Mouse (Mus musculus) left cerebral cortex, adult 9 months (tissue): Measurements from ENCODE around the gene Nars2.
A peak's percentile ranks its signal among the peaks of the same experiment; 100 is the strongest.

Experiments
- DNase-seq, 2 experiments: peaks; one replicate each; pipeline ENCODE4 v3.0.0; 2022; ENCODE audit warnings: low spot score in 2 of 2

Gene Nars2

GRCm38 (mm10) chr7:96971027-96971996 lies 20.0 kb downstream of the Nars2 start:
- DNase-seq, result no peak

GRCm38 (mm10) chr7:96972138-96972904 lies 21.0 kb downstream of the Nars2 start:
- no peak for DNase-seq

- DNase-seq, result no peak
These were observed 24.6 kb downstream of the Nars2 start for GRCm38 (mm10) chr7:96975914-96976313.

DNA sequence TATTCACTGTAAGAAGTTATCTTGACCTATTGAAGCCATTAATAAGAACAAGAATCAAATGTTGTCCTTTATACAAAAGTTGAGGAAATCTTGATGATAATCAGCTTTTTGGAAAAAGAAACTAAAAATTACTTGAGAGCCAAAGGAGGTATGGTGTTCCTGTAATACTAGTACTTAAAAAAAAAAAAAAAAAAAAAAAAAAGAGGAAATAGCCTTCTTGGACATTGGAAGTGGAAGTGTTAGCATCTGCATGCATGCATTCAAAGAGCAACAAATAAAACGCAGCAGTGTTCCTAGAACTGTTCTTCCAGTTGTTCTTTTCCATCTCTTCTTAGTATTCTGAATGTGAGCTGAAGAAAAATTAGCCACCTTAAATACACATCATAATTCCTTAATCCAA lies 25.9 kb downstream of the Nars2 start:
- no peak for DNase-seq

GRCm38 (mm10) chr7:96981366-96981765 lies 30.1 kb downstream of the Nars2 start:
- DNase-seq, result no peak

DNA sequence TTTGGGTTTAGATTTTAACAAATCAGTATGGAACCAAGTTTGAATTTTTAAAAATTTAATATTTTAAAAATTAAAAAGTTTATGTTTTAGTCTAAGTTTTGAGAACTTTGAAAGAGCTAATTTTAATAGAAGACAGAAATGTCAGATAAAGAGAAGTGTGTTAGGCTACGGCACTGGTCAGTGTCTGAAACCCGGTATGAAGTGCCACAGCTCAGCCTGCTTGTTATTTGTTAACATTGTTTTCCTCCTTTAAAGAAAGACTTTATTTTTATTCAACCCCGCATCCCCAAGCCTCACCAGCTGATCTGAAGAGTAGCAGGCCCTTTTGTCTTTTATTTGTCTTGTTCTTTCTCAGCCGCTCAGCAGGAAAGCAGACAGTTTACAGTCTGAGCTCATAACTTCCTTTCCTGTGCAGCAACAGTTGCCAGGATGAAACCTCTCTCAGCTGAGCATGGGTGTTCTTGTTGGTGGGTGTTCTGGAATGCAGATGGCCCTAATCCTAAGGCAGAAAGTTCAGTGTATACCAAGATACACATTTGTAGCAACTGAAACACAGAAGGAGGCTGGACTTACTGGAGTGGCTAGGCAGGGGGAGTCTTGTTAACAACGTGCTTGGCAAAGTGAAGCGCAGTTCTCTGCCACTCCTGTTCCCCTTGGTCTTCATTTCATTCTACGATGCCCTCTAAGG lies 32.5 kb downstream of the Nars2 start:
- DNase-seq, result peak in 1 of 2 experiments; percentile 37

GRCm38 (mm10) chr7:96985798-96986197 lies 34.5 kb downstream of the Nars2 start:
- DNase-seq, result peak in 1 of 2 experiments; percentile 47

GRCm38 (mm10) chr7:96986795-96987445 lies 35.6 kb downstream of the Nars2 start:
- no peak for DNase-seq

DNA sequence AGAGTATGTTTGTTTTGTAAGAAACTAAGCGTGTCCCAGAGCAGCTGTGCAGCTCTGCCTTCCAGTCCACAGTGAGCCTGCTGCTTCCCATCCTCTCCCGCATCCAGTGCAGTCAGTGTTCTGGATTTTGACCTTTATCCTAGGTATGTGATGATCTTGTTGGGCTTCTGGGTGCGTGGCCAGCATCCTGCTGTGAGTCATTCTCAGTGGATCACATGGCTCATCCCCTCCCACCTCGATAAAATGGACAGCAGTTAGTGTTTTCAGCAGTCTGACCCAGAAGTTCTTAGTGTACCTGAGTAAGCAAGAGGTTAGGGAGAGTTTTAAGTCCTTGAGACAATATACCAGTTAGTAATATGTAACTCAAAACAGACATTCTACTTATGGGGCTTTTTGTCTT lies 36.4 kb downstream of the Nars2 start:
- DNase-seq, result peak in 1 of 2 experiments; percentile 9

DNA sequence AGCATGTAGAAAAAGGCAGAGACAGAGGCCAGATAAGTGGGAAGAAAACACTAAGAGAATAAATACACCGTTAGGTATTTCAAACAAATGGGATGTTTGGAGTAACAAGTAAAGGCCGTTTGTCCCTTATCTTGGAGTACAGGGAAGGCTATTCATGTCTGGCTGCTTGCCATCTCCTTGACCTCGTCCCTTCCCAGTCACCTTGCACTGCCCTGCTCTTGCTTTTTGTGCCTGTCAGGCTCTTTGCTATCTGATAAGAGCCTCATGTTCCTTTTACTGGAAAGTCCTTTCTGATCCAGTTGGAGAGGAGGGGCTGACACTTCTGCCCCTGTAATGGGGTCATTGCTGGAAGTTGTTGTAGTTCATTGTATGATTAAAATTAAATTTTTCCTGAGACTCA lies 61.7 kb downstream of the Nars2 start:
- no peak for DNase-seq

DNA sequence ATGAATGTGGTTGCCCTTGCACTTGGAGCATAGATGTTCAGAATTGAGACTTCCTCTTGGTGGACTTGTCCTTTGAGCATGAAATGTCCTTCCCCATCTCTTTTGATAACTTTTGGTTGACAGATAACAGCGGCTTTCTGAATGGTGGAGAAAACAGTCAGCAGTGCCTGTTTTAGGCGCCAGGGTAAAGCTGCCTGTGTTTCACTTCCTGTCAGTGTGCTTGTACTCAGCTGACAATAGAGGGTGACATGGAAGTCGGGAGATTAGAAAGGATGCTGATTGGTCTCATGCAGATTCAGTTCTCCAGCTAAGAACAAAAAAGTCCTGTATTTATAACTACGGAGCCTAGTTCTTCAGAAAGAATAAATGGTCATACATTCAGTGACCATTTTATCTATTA lies 66.7 kb downstream of the Nars2 start:
- DNase-seq, result no peak

- no peak for DNase-seq
These were observed 67.1 kb downstream of the Nars2 start for GRCm38 (mm10) chr7:97018418-97018817.

DNA sequence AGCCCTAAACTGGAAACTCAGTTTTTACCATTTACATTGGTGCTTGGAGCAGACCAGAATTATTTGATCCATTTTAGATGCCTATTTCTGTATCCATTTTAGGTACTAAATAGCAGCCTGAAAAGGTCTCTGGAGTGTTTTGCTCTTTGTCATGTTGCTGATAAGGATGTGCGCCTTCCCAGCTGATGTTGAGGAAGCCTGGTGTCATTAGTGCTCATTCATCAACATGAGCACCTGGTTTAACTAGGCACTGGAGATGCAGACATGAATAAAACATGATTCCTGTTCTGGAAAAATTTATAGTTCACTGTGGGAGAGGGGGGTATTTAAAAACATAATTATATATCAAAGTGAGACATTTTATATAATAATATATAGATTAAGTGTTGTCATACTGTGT lies 68.0 kb downstream of the Nars2 start:
- DNase-seq, result no peak

GRCm38 (mm10) chr7:97026772-97027358 lies 75.6 kb downstream of the Nars2 start:
- DNase-seq, result no peak

GRCm38 (mm10) chr7:97029151-97029550 lies 77.8 kb downstream of the Nars2 start:
- no peak for DNase-seq

DNA sequence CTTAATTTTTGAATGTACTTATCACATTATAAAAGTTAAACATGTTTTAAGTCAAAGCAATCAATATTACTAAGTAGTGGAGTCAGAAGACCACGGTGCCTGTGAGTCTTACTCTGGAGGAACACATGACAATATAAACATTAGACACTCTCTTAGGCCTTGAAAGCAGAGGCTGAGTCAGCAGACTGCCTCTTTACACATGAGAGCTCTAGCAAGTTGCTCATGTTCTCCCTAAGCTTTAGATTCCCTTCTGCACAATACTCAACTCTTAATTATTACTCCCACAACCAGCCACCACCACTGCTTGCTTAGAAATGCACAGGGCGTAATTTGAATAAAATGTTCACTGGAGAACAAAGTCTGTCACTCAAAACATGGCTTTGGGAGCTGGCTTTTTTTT lies 81.1 kb downstream of the Nars2 start:
- DNase-seq, result peak in 1 of 2 experiments; percentile 32

DNA sequence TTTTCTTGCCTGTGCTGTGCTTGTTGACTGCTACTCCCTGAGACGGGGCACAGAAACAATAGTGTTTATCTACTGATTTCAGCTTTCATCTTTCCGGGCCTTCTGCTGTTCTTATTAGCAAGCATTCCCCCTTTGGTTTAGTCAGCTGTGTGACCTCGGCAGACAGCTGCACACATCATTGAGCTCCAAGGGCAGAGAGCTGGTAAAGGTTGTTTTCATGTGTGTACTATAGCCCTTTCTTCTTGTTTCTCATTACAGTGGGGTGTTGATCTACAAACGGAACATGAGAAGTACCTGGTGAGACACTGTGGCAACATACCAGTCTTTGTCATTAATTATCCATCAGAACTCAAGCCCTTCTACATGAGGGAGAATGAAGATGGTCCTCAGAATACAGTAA lies 88.3 kb downstream of the Nars2 start:
- DNase-seq, result no peak

DNA sequence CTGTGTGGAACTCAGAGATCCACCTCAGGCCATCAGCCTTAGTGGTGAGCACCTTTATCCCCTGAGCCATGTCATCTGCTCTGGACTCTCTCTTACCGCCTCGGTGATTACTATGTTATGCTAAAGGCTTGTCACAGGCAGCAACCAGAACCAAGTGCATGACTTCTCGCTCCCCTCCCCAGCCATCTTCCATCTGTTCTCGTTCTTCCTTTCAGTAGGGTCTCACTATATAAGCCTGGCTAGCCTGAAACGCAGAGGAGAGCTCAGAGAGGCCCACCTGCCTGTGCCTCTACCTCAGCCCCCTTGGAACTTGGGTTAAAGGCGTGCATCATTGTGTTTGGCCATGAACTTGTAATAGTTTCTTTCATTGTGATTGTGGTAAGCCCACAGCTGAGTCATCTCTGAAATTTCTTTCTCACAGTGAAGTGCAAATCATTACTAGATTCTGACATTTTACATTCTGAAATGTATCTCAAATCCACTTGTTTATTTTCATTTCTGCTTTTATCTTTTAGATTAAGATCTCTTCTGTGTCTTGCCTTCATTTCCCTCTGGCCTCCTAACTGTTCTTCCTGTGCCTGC lies 90.7 kb downstream of the Nars2 start:
- no peak for DNase-seq

DNA sequence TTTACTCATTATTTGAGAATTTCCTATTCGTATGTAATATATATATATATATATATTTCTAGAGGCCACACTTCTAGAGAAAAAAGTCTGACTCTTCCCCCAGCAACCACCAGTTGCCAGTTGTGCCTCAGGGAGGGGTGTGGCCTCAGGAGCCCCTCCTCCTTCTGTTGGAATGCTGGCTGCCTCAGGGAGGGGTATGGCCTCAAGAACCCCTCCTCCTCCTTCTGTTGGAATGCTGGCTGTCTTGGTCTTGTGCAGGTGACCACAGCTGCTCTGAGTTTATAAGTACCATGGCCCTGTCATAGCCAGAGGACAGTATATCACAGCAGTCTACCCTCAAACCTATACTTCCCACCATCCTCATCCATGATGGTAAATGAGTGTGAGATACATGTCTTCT lies 91.7 kb downstream of the Nars2 start:
- DNase-seq, result no peak

DNA sequence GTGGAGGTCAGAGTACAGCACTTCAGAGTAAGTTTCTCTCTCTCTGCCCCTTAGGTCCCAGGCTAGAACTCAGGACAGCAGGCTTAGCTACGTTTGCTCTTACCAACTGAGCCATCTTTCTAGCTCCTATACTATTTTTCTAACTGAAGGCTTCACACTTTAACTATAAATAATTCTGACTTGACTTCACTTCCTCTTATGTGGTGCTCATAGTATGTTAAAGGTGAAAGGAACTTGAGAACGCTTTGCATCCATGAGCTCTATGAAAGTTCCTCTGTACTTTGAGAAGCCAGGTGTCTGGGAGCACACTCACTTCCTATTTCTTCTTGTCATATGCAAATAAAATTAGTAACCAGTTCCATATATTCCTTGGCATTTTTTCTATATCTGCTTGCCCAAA lies 109.7 kb downstream of the Nars2 start:
- DNase-seq, result no peak

DNA sequence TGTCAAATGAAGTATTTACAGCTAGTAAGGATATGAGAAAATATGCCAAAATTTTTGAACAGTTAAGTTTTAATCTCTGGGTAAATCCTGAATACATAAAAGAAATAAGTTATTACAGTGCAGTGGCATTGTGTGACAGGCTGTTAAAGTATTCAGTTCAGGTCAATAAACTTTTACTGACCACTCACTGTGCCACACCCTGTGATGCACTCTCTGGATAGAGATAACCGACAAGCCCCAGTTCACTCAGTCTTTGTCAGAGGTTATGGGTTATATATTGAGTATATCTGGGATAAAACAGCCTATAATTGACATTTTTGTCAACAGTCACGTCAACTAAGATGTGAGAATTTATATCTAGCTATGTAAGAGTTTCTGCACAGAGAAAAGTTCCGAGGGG lies 120.2 kb downstream of the Nars2 start:
- DNase-seq, result no peak
